Mouse (Mus musculus): ENCODE results near the gene Clec2g.
"Not testable (repeated sequence)": the region's sequence is repeated elsewhere in the genome, so short reads cannot be mapped to it uniquely, and the experiment has no call there.

Gene Clec2g

DNA sequence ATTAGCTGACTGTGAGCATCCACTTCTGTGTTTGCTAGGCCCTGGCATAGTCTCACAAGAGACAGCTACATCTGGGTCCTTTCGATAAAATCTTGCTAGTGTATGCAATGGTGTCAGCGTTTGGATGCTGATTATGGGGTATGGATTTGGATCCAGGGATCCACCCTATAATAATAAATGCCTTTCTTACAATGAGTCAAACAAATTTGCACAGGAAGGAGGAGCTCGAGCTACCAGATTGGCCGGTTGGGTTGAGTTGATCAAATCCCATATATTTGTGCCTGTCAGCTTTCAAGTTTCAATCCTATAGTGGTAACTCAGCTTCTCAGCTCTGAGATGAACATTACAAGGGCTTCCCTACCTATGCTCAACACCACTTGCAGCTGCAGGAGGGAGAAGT, at the start of gene Clec2g:
TSS of gene Clec2g (plus strand) at position 301 of the 400 bp plus-strand sequence.
- DNase-seq = not testable (repeated sequence)

DNA sequence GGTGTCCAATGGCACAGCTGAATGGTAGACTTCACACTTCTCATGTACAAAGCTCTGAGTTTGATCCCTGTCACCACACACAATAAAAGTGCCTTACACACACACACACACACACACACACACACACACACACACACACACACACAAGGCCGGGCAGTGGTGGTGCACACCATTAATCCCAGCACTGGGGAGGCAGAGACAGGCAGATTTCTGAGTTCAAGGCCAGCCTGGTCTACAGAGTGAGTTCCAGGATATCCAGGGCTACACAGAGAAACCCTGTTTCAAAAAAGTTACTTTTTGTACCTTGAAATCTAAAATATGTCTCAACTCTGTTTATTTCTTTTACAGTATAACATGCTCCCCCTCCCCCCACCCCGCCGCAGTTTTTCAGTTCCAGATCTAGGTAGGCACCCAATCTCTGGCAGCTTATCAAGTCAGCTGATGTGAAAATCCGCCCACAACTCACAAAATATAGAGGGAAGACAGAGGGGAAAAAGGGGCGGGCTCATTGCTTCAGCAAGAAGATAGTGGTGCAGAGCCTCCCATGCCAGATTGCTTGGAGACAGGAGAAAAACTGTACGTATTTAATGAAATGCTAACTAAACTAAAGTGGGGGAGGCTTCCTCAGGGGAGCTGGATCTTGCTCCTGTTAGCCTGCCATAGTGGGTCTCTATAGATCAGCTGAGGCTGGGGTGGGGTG, 46.9 kb upstream of the Clec2g start, which contains the start of gene Clec2i:
TSS of gene Clec2i (plus strand) at position 498 of the 700 bp plus-strand sequence.
- peak; percentile 79 for DNase-seq

DNA sequence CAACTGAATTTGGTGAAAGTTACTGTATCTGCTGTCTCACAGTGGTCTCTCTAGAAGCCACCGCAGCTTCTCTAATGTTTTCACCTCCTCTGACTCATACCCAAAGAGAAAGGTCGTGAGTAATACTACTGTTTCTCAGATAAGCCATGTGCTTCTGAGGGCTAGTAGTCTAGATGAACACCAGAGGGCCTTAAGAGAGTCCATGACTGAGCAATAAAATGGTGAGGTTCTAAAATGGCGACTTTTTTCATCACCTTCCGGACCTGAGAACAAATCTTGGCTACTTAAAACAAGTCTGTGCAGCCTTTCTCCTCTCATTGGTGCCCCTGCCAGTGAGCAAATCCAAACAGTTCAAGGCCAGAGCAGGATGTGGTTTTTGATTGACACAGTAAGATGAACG, 45.3 kb upstream of the Clec2g start:
- DNase-seq = peak; percentile 66

GRCm38 (mm10) chr6:128890948-128891355, 43.2 kb upstream of the Clec2g start, which contains the start of gene BC035044:
Gene BC035044, minus strand, starts transcription at chr6:128891126.
- peak; percentile 60 for DNase-seq

GRCm38 (mm10) chr6:128895404-128896001, 38.7 kb upstream of the Clec2g start:
- DNase-seq = no peak

GRCm38 (mm10) chr6:128900044-128900443, 34.1 kb upstream of the Clec2g start:
- DNase-seq = no peak

DNA sequence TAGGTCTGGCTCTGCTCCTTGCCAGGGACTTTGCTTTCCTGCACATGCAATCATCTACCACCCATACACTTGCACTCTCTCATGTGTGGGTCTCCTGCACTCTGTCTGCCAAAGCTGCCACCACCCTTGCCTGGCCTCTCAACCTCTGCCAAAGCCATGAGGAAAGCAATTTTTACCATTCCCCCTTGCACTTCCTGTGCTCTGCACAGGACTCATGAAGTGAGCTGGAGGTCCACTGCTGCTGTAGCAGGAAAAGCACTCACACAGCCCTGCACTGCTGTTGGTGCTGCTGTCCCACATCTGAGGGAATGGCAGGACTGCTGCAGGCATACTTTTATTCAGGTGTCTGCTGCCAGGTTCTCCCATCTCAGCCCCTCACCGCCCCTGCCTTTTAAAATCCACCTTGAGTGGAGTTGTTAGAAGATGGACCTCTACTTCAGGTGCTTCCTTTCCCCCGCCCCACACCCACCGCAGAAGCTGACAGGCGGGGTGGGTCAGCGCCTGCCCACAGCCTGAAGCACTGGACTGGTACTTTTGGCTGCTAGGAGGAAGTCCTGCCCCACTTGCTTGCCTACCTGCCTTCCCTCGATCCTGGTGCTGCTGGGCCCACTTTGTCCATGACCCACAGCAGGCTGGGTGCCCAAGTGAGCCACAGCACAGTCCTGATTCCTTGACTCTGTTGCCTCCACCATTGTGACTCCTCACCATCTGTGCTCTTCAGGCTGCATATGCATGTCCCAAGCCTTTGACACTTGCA, 33.2 kb upstream of the Clec2g start:
- DNase-seq = not testable (repeated sequence)

- DNase-seq = no peak
These were observed 20.5 kb upstream of the Clec2g start for GRCm38 (mm10) chr6:128913598-128914254.

DNA sequence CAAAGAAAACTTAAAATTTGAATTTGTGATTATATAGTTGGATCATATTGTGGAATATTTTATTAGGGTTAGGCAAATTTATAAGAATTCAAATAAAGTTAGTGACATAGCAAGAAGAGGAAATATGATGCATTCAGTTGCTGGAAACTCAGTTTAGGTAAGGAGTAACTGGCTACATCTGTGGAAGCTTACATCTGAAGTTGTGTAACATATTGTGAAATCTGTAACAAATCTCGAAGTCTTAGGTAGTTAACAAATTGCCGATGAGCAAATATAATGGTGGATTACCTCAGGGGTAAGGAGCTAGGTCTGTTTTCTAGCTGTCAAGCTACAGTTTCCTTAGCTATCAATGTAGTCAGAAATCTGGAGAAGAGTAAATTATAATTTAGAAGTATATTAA, 16.9 kb upstream of the Clec2g start:
- no peak for DNase-seq

DNA sequence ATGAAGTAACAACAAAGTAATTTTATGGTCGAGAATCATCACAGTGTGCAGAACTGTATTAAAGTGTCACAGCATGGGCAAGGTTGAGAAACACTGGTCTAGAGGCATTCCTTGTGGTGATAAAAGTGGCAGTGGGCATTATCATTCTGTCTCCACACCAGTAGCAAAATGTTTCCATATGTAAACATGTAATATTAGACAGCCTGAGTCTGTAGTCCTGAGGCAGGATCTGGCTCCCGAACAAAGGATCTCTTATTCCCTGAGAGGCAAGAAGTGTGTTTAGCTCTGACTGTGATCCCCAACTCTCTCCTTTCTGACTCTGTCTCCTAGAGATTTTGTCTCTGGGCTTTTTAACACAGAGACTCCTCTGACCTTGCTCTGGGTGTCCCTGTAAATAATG, 1.1 kb upstream of the Clec2g start:
- no peak for DNase-seq

DNA sequence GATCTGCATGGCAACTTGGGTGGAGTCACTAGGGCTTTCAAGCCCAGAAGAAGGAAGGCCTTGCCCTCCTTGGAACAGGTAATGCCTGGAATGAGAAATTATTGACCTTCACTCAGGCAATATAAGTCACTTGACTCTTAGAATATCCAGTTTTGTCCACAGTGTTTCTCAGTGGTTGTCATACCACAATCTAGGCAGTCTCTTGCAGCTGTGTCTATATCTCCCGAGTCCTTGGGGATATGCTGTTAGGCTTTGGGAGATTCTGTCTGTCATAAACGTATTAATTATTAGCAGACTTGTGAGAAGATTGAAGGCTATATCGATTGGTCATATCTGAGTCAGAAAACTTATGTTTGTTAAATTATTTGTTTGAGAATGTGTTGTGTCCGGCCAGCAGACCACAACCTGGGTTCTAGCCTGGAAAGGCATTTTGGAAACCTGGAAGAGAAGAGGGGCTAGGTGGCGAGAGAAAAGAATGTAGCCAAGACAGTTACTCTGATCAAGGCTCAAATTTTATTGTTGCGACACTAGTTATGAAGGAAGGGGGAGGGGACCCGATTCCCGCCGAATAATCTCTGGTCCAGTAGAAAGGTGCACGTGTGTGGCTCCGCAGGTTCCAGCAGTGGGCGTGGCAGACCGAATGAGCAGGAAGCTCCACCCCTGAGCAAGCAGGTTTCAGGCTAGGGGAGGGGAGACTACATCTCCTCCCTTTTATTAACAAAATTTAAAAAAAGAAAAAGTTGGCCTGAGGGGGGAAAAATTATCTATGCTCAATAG, 1.9 kb downstream of the Clec2g start:
- not testable (repeated sequence) for DNase-seq

DNA sequence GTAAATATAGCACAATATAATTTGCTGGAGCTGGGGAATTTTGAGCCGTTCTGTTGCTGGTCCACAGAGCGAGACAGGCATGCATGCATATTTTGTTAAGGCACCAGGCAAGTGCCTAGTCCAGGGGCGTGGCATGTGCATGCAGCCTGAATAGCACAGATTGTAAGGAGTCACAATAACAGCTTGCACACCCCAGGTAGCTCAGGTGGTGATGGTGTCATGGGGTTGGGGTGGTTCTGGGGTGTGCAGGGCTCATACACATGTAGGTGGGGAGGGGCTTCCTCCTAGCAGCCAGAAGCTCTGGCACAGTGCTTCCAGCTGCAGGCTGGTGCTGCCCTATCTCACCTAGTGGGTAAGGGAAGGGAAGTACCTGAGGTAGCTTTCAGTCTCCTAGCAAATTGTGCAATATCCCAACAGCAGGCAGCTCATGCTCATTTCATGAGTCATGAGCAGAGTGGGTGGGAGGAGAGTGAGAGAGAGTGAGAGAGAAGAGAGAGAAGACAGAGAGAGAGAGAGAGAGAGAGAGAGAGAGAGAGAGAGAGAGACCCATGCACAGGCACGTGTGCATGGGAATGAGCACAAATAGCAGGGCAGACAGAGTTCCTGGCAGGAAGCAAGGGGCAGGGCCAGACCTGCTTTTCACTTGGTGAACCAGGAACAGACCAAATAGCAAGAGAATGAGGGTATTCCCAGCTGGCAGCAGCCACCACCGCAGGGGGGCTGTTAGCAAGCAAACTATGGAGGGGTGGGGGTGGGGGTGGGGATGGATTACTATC, 7.7 kb downstream of the Clec2g start:
- no peak for DNase-seq

GRCm38 (mm10) chr6:128945564-128945963, 11.4 kb downstream of the Clec2g start:
- no peak for DNase-seq

DNA sequence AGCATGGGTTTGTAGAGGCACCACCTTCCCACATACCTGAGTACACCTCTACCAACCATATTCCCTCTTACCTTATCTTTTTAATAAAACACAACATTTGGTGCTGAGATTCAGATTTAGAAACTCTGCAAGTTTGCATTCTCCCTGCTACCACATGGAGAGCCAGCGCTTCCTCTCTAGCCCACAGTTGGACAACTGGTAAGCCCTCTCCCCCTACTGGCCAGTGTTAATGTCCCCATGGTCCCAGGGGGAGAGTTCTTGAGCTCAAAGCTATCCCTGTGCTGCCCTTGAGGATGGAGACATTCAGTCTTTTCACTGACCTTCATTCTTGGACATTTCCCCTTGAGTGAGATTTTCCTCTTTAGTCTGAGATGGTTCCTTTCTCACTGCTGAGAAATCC, 26.9 kb downstream of the Clec2g start:
- no peak for DNase-seq

DNA sequence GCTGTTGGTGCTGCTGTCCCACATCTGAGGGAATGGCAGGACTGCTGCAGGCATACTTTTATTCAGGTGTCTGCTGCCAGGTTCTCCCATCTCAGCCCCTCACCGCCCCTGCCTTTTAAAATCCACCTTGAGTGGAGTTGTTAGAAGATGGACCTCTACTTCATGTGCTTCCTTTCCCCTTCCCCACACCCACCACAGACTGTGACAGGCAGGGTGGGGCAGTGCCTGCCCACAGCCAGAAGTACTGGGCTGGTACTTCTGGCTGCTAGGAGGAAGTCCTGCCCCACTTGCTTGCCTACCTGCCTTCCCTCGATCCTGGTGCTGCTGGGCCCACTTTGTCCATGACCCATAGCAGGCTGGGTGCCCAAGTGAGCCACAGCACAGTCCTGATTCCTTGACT, 27.9 kb downstream of the Clec2g start:
- DNase-seq = not testable (repeated sequence)

DNA sequence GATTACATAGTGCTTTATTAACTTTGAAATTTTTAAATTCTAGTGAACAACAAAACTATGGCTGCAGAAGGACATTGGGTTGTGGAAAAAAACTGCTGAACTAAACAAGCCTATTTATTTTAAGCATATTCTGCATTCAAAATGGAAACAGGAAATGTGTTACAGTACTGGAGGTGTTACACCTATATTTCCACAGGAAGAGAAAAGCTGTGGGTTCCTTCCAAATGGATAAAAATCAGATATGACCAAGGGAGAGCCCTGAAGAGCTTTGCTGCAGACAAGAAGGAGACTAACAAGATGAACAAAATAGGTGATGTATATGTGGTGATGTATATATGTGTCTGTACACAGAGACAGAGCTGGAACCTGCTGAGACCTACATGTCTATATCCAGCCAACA, 30.3 kb downstream of the Clec2g start:
- no peak for DNase-seq

- DNase-seq = no peak
These were observed 34.3 kb downstream of the Clec2g start for GRCm38 (mm10) chr6:128968463-128968862.

DNA sequence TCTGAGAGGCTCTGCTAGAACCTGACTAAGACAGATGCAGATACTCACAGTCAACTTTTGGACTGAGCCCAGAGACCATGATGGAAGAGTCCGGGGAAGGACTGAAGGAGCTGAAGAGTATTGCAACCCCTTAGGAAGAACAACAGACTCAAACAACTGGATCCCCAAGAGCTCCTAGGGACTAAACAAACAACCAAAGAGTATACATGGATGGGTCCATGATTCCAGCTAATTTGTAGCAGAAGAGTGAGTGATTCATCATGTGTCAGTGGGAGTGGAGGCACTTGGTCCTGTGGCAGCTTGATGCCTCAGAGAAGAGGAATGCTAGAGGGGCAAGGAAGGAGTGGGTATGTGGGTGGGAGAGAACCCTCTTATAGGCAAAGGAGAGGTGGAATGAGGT, 35.6 kb downstream of the Clec2g start:
- DNase-seq = no peak

- DNase-seq = not testable (repeated sequence)
These were observed 36.6 kb downstream of the Clec2g start for GRCm38 (mm10) chr6:128970508-128971393.

GRCm38 (mm10) chr6:128971394-128972039, 37.3 kb downstream of the Clec2g start:
- no peak for DNase-seq
